Mouse (Mus musculus) bone marrow macrophage, adult 2 months (primary cell): ENCODE data around the gene Galk2.

Source experiments
- CTCF ChIP-seq: IDR thresholded peaks from 2 replicates; pipeline ENCODE4 v1.5.1; 2012; ENCODE audit warnings: low read depth, mild to moderate bottlenecking, low read length, moderate library complexity
- POLR2A ChIP-seq: IDR thresholded peaks from 2 replicates; pipeline ENCODE4 v1.6.1; 2012; ENCODE audit warnings: mild to moderate bottlenecking, low read depth, low read length, borderline replicate concordance

- TF ChIP-seq CTCF (no peak), POLR2A (no peak)
These were observed at the start of gene Galk2, which contains the start of gene Cops2 for GRCm38 (mm10) chr2:125858521-125859280.
